10 mouse cellular contexts compared by ENCODE assay signal in genomic region chr10:79921572-79921971, GRCm38 (mm10). TPM values are rescaled to one million over a fixed set of nuclear protein-coding genes. Genes with fewer than 3 reads are reported as not detected.
A peak's percentile ranks its signal among the peaks of the same experiment; 100 is the strongest.
DNase-seq lines count a peak whose midpoint lies in the region; ATAC-seq and TF ChIP-seq lines count a peak whose summit lies in the region.
"Had no signal": no experiment of that assay in that cellular context is flagged by ENCODE, and none has a peak within 500 bp of the region (broad histone marks: within the 10 kb centered on the region; RNA-seq: fewer than 3 reads in every experiment).

No protein-coding gene starts in this region.

- H3K36me3 ChIP-seq in kidney, embryonic 16.5 days (ENCODE audit: insufficient read depth, low read length), result no peaks in the 10 kb centered on the region
- no peaks in the 10 kb centered on the region for H3K36me3 ChIP-seq in embryonic facial prominence, embryonic 12.5 days
- H3K36me3 ChIP-seq in hindbrain, postnatal 0 days (ENCODE audit: insufficient read depth, low read length), result no peaks in the 10 kb centered on the region
- no peaks in the 10 kb centered on the region for H3K36me3 ChIP-seq in neural tube, embryonic 12.5 days

- H3K4me1 ChIP-seq in kidney, embryonic 16.5 days (ENCODE audit: insufficient read depth, low read length), result peaks cover 48% of the 10 kb centered on the region
- peaks cover 49% of the 10 kb centered on the region for H3K4me1 ChIP-seq in embryonic facial prominence, embryonic 12.5 days
- H3K4me1 ChIP-seq in hindbrain, postnatal 0 days (ENCODE audit: insufficient read depth, low read length), result peaks cover 13% of the 10 kb centered on the region; the same call in 1 of the 2 replicates
- H3K4me1 ChIP-seq in neural tube, embryonic 12.5 days, result peaks cover 45% of the 10 kb centered on the region

- DNase-seq in kidney, postnatal 14 days, result no peak
- DNase-seq in hindbrain, postnatal 0 days (ENCODE audit: low spot score), result no peak
- no peak for DNase-seq in ovary, postnatal 36 days (ENCODE audit: low spot score)
- no peak for DNase-seq in urinary bladder, postnatal 14 days (ENCODE audit: low spot score)
- no peak for DNase-seq in urinary bladder, adult 2 months (ENCODE audit: low spot score)
- DNase-seq: right cerebral cortex, postnatal 25 days had no signal

- WGBS in kidney, embryonic 16.5 days, result 1% methylated on average over 34 of the region's 34 CpGs
- WGBS in embryonic facial prominence, embryonic 12.5 days, result 1% methylated on average over 34 of the region's 34 CpGs
- 2% methylated on average over 34 of the region's 34 CpGs for WGBS in hindbrain, postnatal 0 days
- under 1% methylated on average over 34 of the region's 34 CpGs for WGBS in neural tube, embryonic 12.5 days

- peak overlapping the region; percentile 39 for H3K4me3 ChIP-seq in kidney, embryonic 16.5 days (ENCODE audit: low read length)
- H3K4me3 ChIP-seq in embryonic facial prominence, embryonic 12.5 days, result peak overlapping the region; percentile 27
- peak overlapping the region; percentile 30 for H3K4me3 ChIP-seq in hindbrain, postnatal 0 days (ENCODE audit: low read length)
- peak overlapping the region; percentile 22 for H3K4me3 ChIP-seq in neural tube, embryonic 12.5 days

- no peak for ATAC-seq in kidney, embryonic 16.5 days (ENCODE audit: low FRiP score, low TSS enrichment)
- ATAC-seq in embryonic facial prominence, embryonic 12.5 days (ENCODE audit: insufficient number of reproducible peaks, insufficient read depth, low FRiP score, low TSS enrichment), result no peak
- no peak for ATAC-seq in hindbrain, postnatal 0 days
- ATAC-seq in neural tube, embryonic 12.5 days (ENCODE audit: low FRiP score, low read depth), result no peak

- peak overlapping the region; percentile 45 for H3K9ac ChIP-seq in kidney, embryonic 16.5 days (replicated peaks; ENCODE audit: low read length)
- peak overlapping the region; percentile 31 for H3K9ac ChIP-seq in embryonic facial prominence, embryonic 12.5 days
- peak overlapping the region; percentile 31 for H3K9ac ChIP-seq in hindbrain, postnatal 0 days (replicated peaks; ENCODE audit: low read length)
- H3K9ac ChIP-seq in neural tube, embryonic 12.5 days, result peak overlapping the region; percentile 35; the same call in 1 of the 2 replicates

- H3K9me3 ChIP-seq in kidney, embryonic 16.5 days (ENCODE audit: low read length), result no peaks in the 10 kb centered on the region
- H3K9me3 ChIP-seq in embryonic facial prominence, embryonic 12.5 days, result no peaks in the 10 kb centered on the region
- H3K9me3 ChIP-seq in hindbrain, postnatal 0 days (ENCODE audit: low read length), result no peaks in the 10 kb centered on the region
- H3K9me3 ChIP-seq in neural tube, embryonic 12.5 days, result peaks cover 3% of the 10 kb centered on the region; the same call in 1 of the 2 replicates

- TF ChIP-seq CTCF in hindbrain, postnatal 0 days (IDR thresholded peaks at IDR 0.05; ENCODE audit: low read depth), result no peak

- no peak overlapping the region for H3K27ac ChIP-seq in kidney, embryonic 16.5 days (ENCODE audit: low read length)
- no peak overlapping the region for H3K27ac ChIP-seq in embryonic facial prominence, embryonic 12.5 days
- H3K27ac ChIP-seq in hindbrain, postnatal 0 days, result no peak overlapping the region
- H3K27ac ChIP-seq in neural tube, embryonic 12.5 days, result no peak overlapping the region

- peaks cover 62% of the 10 kb centered on the region for H3K27me3 ChIP-seq in kidney, embryonic 16.5 days (ENCODE audit: insufficient read depth, low read length)
- H3K27me3 ChIP-seq in embryonic facial prominence, embryonic 12.5 days, result peaks cover 66% of the 10 kb centered on the region
- peaks cover 53% of the 10 kb centered on the region for H3K27me3 ChIP-seq in hindbrain, postnatal 0 days (ENCODE audit: insufficient read depth, low read length)
- H3K27me3 ChIP-seq in neural tube, embryonic 12.5 days (replicated peaks), result peaks cover 64% of the 10 kb centered on the region

- H3K4me2 ChIP-seq in kidney, embryonic 16.5 days (replicated peaks; ENCODE audit: low read depth, low read length), result peak overlapping the region; percentile 50
- peak overlapping the region; percentile 47 for H3K4me2 ChIP-seq in embryonic facial prominence, embryonic 12.5 days (replicated peaks)
- peak overlapping the region; percentile 56 for H3K4me2 ChIP-seq in hindbrain, postnatal 0 days (ENCODE audit: low read depth, low read length)
- peak overlapping the region; percentile 48 for H3K4me2 ChIP-seq in neural tube, embryonic 12.5 days (replicated peaks)

RNA-seq across cellular contexts. Expression of gene R3hdm4, which starts 0.6 kb away (rescaled TPM):
- polyA plus RNA-seq in kidney, embryonic 16.5 days (2015; fragmentation: Nextera tagmentation; extraction: Ambion mirVana), result 169 and 170 TPM in 2 replicates
- polyA plus RNA-seq in embryonic facial prominence, embryonic 12.5 days (2016; fragmentation: Nextera tagmentation; extraction: Ambion mirVana), result 159 and 166 TPM in 2 replicates
- total RNA-seq in hindbrain, postnatal 0 days (2014; rRNA removed), result 111 and 133 TPM in 2 replicates
- polyA plus RNA-seq in hindbrain, postnatal 0 days (2015; fragmentation: Nextera tagmentation; extraction: Ambion mirVana), result 252 and 267 TPM in 2 replicates
- polyA plus RNA-seq in neural tube, embryonic 12.5 days (2016; fragmentation: Nextera tagmentation; extraction: Ambion mirVana), result 185 and 186 TPM in 2 replicates
- 140 and 147 TPM in 2 replicates for polyA plus RNA-seq in urinary bladder, adult 2 months (2012; rRNA removed)

RNA-seq across cellular contexts. Expression of gene Kiss1r, which starts 4.8 kb away (rescaled TPM):
- 1.5 and 2.1 TPM in 2 replicates for polyA plus RNA-seq in kidney, embryonic 16.5 days (2015; fragmentation: Nextera tagmentation; extraction: Ambion mirVana)
- 0.85 and 1.4 TPM in 2 replicates for polyA plus RNA-seq in embryonic facial prominence, embryonic 12.5 days (2016; fragmentation: Nextera tagmentation; extraction: Ambion mirVana)
- total RNA-seq in hindbrain, postnatal 0 days (2014; rRNA removed), result 7.7 and 9.4 TPM in 2 replicates
- polyA plus RNA-seq in hindbrain, postnatal 0 days (2015; fragmentation: Nextera tagmentation; extraction: Ambion mirVana), result 3.4 and 3.9 TPM in 2 replicates
- 1.1 and 1.3 TPM in 2 replicates for polyA plus RNA-seq in neural tube, embryonic 12.5 days (2016; fragmentation: Nextera tagmentation; extraction: Ambion mirVana)
- polyA plus RNA-seq in urinary bladder, adult 2 months (2012; rRNA removed), result 5.5 and 5.7 TPM in 2 replicates
- total RNA-seq: granulocyte monocyte progenitor cell, adult 5-6 weeks had no signal

RNA-seq across cellular contexts. Expression of gene Arid3a, which starts 5.3 kb away (rescaled TPM):
- 5.5 and 9.2 TPM in 2 replicates for polyA plus RNA-seq in kidney, embryonic 16.5 days (2015; fragmentation: Nextera tagmentation; extraction: Ambion mirVana)
- polyA plus RNA-seq in embryonic facial prominence, embryonic 12.5 days (2016; fragmentation: Nextera tagmentation; extraction: Ambion mirVana), result 4.9 and 6.6 TPM in 2 replicates
- 9.7 and 10.1 TPM in 2 replicates for total RNA-seq in hindbrain, postnatal 0 days (2014; rRNA removed)
- 2.5 and 2.6 TPM in 2 replicates for polyA plus RNA-seq in hindbrain, postnatal 0 days (2015; fragmentation: Nextera tagmentation; extraction: Ambion mirVana)
- polyA plus RNA-seq in neural tube, embryonic 12.5 days (2016; fragmentation: Nextera tagmentation; extraction: Ambion mirVana), result 4.9 and 7.7 TPM in 2 replicates
- polyA plus RNA-seq in urinary bladder, adult 2 months (2012; rRNA removed), result 3.8 and 4.1 TPM in 2 replicates

RNA-seq across cellular contexts. Expression of gene Gm26602, which starts 10.9 kb away (rescaled TPM):
- 9.2 TPM in 1 of 2 replicates, not detected in the other for polyA plus RNA-seq in kidney, embryonic 16.5 days (2015; fragmentation: Nextera tagmentation; extraction: Ambion mirVana)
- 5.0 and 18.8 TPM in 2 replicates for polyA plus RNA-seq in embryonic facial prominence, embryonic 12.5 days (2016; fragmentation: Nextera tagmentation; extraction: Ambion mirVana)
- total RNA-seq in hindbrain, postnatal 0 days (2014; rRNA removed), result not detected in 2 replicates
- polyA plus RNA-seq in hindbrain, postnatal 0 days (2015; fragmentation: Nextera tagmentation; extraction: Ambion mirVana), result 4.9 and 17.2 TPM in 2 replicates
- polyA plus RNA-seq in neural tube, embryonic 12.5 days (2016; fragmentation: Nextera tagmentation; extraction: Ambion mirVana), result 28.4 and 40.5 TPM in 2 replicates
- not detected in 2 replicates for polyA plus RNA-seq in urinary bladder, adult 2 months (2012; rRNA removed)

RNA-seq across cellular contexts. Expression of gene Med16, which starts 12.8 kb away (rescaled TPM):
- polyA plus RNA-seq in kidney, embryonic 16.5 days (2015; fragmentation: Nextera tagmentation; extraction: Ambion mirVana), result 71.0 and 72.4 TPM in 2 replicates
- 60.4 and 60.9 TPM in 2 replicates for polyA plus RNA-seq in embryonic facial prominence, embryonic 12.5 days (2016; fragmentation: Nextera tagmentation; extraction: Ambion mirVana)
- total RNA-seq in hindbrain, postnatal 0 days (2014; rRNA removed), result 71.4 and 82.2 TPM in 2 replicates
- 43.2 and 48.4 TPM in 2 replicates for polyA plus RNA-seq in hindbrain, postnatal 0 days (2015; fragmentation: Nextera tagmentation; extraction: Ambion mirVana)
- polyA plus RNA-seq in neural tube, embryonic 12.5 days (2016; fragmentation: Nextera tagmentation; extraction: Ambion mirVana), result 60.5 and 62.6 TPM in 2 replicates
- 31.7 and 40.9 TPM in 2 replicates for polyA plus RNA-seq in urinary bladder, adult 2 months (2012; rRNA removed)
